Comparison of ENCODE assay signal across 8 mouse cellular contexts in the genomic region with DNA sequence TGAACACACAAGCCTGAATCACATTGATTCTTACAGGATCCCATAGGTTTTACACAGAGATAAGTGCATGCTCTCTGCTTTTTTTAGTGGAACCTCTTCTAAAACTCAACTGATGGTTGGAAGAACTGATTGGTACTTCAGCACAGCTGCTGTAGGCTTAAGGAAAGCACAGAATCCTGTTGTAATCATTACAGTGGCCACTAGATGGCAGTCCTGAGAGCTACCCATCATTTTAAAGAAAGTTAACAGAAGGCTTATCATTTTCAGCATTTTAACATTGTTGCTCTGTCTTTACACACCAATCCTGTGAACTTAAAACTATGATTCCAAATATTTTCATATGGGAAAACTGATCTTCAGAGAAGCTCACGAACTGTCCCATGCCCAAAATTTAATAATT.
DNase-seq lines count a peak whose midpoint lies in the region; TF ChIP-seq lines count a peak whose summit lies in the region.

No protein-coding gene starts in this region.

- no peak for TF ChIP-seq EP300 in heart, adult 2 months (IDR thresholded peaks at IDR 0.05; ENCODE audit: insufficient read depth, low read depth, low read length)

- no peak for DNase-seq in heart, adult 2 months
- DNase-seq in heart, postnatal 25 days (ENCODE audit: low spot score) = no peak
- peak; percentile 54 for DNase-seq in 416B (ENCODE audit: low read depth)
- peak; percentile 37 to 40 for DNase-seq in adrenal gland, adult 18-20 months (ENCODE audit: low spot score in 2 of 2)
- DNase-seq in embryo, embryonic 10.5 days (ENCODE audit: low spot score) = peak; percentile 76
- peak; percentile 91 for DNase-seq in layer of hippocampus, adult 11-12 months (ENCODE audit: low spot score)
- DNase-seq in lung, postnatal 36 days = peak; percentile 78
- no peak for DNase-seq in yolk sac, embryonic 10.5 days (ENCODE audit: low spot score)

- peak; percentile 90 for TF ChIP-seq CTCF in heart, adult 2 months (IDR thresholded peaks at IDR 0.05)

- intact Hi-C loops in heart, adult 2 months (cut with DNase I) = no loop called here
- intact Hi-C loops in heart, postnatal 25 days (cut with DNase I) = loop anchor here (5.0 kb wide), 1 partner anchor 1228 kb away; no protein-coding TSS in a partner anchor

- no peak for TF ChIP-seq POLR2A in heart, adult 2 months (IDR thresholded peaks at IDR 0.05; ENCODE audit: insufficient read depth, low read depth, low read length)

- no peaks in the 10 kb centered on the region for H3K36me3 ChIP-seq in heart, adult 2 months (ENCODE audit: control insufficient read depth, insufficient read depth, low read length)

- no peaks in the 10 kb centered on the region for H3K79me2 ChIP-seq in heart, adult 2 months (replicated peaks; ENCODE audit: control insufficient read depth, insufficient read depth, low read length)

- no peak overlapping the region for H3K27ac ChIP-seq in heart, adult 2 months

- 20% methylated on average over 1 of the region's 1 CpGs for WGBS in heart, adult 2 months

- H3K4me1 ChIP-seq in heart, adult 2 months (ENCODE audit: control insufficient read depth, insufficient read depth, low read length) = no peaks in the 10 kb centered on the region

- no peak overlapping the region for H3K4me3 ChIP-seq in heart, adult 2 months

- H3K27me3 ChIP-seq in heart, adult 2 months (ENCODE audit: control insufficient read depth, insufficient read depth, low read length) = no peaks in the 10 kb centered on the region

- H3K9ac ChIP-seq in heart, adult 2 months (ENCODE audit: low read depth, low read length) = no peak overlapping the region

Comparison
In these comparisons a context has a peak if more than half of its experiments do, and no peak if none do; other contexts are left out.
1. DNase-seq: peak in 416B (single experiment), adrenal gland, adult 18-20 months (2 of 2), embryo, embryonic 10.5 days (single experiment), layer of hippocampus, adult 11-12 months (single experiment) and lung, postnatal 36 days (single experiment); none in heart, adult 2 months (0 of 2), heart, postnatal 25 days (single experiment) and yolk sac, embryonic 10.5 days (single experiment).